Mouse (Mus musculus): Measurements from ENCODE around the gene Dmwd.

DNA sequence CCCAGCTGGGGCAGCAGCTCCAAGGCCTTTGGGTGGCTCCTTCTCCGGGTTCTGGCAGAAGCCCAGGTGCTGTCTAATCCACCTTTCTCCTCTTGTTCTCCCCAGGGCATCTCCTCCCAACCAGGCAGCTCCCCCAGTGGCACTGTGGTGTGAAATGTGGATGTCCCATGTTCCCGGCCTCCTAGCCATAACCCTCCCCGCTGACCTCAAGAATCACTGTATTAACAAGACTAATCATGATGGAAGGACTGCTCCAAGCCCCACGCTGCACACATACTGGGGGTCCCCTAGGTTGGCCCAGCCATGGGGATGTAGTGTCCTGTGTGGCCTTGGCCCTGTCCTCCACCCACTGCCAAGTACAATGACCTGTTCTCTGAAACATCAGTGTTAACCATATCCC is 6.1 kb downstream of the Dmwd start:
- TF ChIP-seq CTCF (conservative IDR thresholded peaks at IDR 0.05; ENCODE audit: insufficient read depth, insufficient read length, low read depth, low read length) (no peak), POLR2A (IDR thresholded peaks at IDR 0.05; ENCODE audit: low read depth, low read length) (no peak)
